10 mouse cellular contexts compared by ENCODE assay signal in genomic region chr17:25830200-25830753, GRCm38 (mm10). TPM values are rescaled to one million over a fixed set of nuclear protein-coding genes. Genes with fewer than 3 reads are reported as not detected.
DNase-seq lines count a peak whose midpoint lies in the region; ATAC-seq lines count a peak whose summit lies in the region.
"Had no signal": no experiment of that assay in that cellular context is flagged by ENCODE, and none has a peak within 500 bp of the region (broad histone marks: within the 10 kb centered on the region; RNA-seq: fewer than 3 reads in every experiment).

No protein-coding gene starts in this region.

- peak overlapping the region; percentile 66 for H3K4me2 ChIP-seq in limb, embryonic 15.5 days
- H3K4me2 ChIP-seq in stomach, embryonic 16.5 days (ENCODE audit: low read depth, low read length) = peak overlapping the region; percentile 91

- peak overlapping the region; percentile 73 for H3K4me3 ChIP-seq in erythroblast, embryonic 14.5 days (replicated peaks)
- peak overlapping the region; percentile 44 for H3K4me3 ChIP-seq in megakaryocyte, embryonic 14.5 days (replicated peaks)
- peak overlapping the region; percentile 62 for H3K4me3 ChIP-seq in limb, embryonic 15.5 days
- H3K4me3 ChIP-seq in stomach, embryonic 16.5 days (replicated peaks; ENCODE audit: low read length) = peak overlapping the region; percentile 74; the same call in 1 of the 2 replicates

- 76% methylated on average over 4 of the region's 4 CpGs for WGBS in limb, embryonic 15.5 days
- WGBS in stomach, embryonic 16.5 days = 79% methylated on average over 4 of the region's 4 CpGs

- no peak for ATAC-seq in erythroblast, adult 5-6 weeks (replicated peaks; ENCODE audit: low FRiP score, poor library complexity, severe bottlenecking)
- ATAC-seq in megakaryocyte, adult 5-6 weeks (ENCODE audit: poor library complexity, severe bottlenecking) = no peak
- ATAC-seq in limb, embryonic 15.5 days (ENCODE audit: insufficient number of reproducible peaks, low FRiP score, low TSS enrichment, low read depth) = no peak
- ATAC-seq in stomach, embryonic 16.5 days (ENCODE audit: insufficient read depth, low FRiP score) = no peak

- no peak for DNase-seq in cerebellum, postnatal 4 days (ENCODE audit: low spot score in 2 of 2)
- no peak for DNase-seq in ovary, adult 18-20 months (ENCODE audit: low spot score)
- DNase-seq: left cerebral cortex, postnatal 4 days; right cerebral cortex, postnatal 4 days had no signal

- peak overlapping the region; percentile 3; the same call in 1 of the 2 replicates for H3K27ac ChIP-seq in limb, embryonic 15.5 days
- peak overlapping the region; percentile 93 for H3K27ac ChIP-seq in stomach, embryonic 16.5 days (ENCODE audit: low read length)

- no peak overlapping the region for H3K9ac ChIP-seq in limb, embryonic 15.5 days
- H3K9ac ChIP-seq in stomach, embryonic 16.5 days (ENCODE audit: low read length) = peak overlapping the region; percentile 87

- H3K4me1 ChIP-seq in erythroblast, embryonic 14.5 days (ENCODE audit: control insufficient read depth) = peaks cover 93% of the 10 kb centered on the region
- peaks cover 88% of the 10 kb centered on the region for H3K4me1 ChIP-seq in megakaryocyte, embryonic 14.5 days
- peaks cover 64% of the 10 kb centered on the region for H3K4me1 ChIP-seq in limb, embryonic 15.5 days
- peaks cover 45% of the 10 kb centered on the region for H3K4me1 ChIP-seq in stomach, embryonic 16.5 days (ENCODE audit: control insufficient read depth, insufficient read depth, low read length)

- H3K36me3 ChIP-seq in erythroblast, embryonic 14.5 days (ENCODE audit: control insufficient read depth) = peaks cover 70% of the 10 kb centered on the region
- peaks cover 72% of the 10 kb centered on the region for H3K36me3 ChIP-seq in megakaryocyte, embryonic 14.5 days (replicated peaks; ENCODE audit: low read length)
- peaks cover 48% of the 10 kb centered on the region for H3K36me3 ChIP-seq in limb, embryonic 15.5 days
- H3K36me3 ChIP-seq in stomach, embryonic 16.5 days (ENCODE audit: control insufficient read depth, insufficient read depth, low read length) = peaks cover 30% of the 10 kb centered on the region

- H3K9me3 ChIP-seq in erythroblast, embryonic 14.5 days (ENCODE audit: control insufficient read depth, low read length) = no peaks in the 10 kb centered on the region
- no peaks in the 10 kb centered on the region for H3K9me3 ChIP-seq in megakaryocyte, embryonic 14.5 days
- no peaks in the 10 kb centered on the region for H3K9me3 ChIP-seq in limb, embryonic 15.5 days
- no peaks in the 10 kb centered on the region for H3K9me3 ChIP-seq in stomach, embryonic 16.5 days (replicated peaks; ENCODE audit: control insufficient read depth, low read length)

- H3K27me3 ChIP-seq in erythroblast, embryonic 14.5 days (ENCODE audit: control insufficient read depth) = no peaks in the 10 kb centered on the region
- H3K27me3 ChIP-seq in megakaryocyte, embryonic 14.5 days (replicated peaks) = no peaks in the 10 kb centered on the region
- no peaks in the 10 kb centered on the region for H3K27me3 ChIP-seq in limb, embryonic 15.5 days
- no peaks in the 10 kb centered on the region for H3K27me3 ChIP-seq in stomach, embryonic 16.5 days (ENCODE audit: control insufficient read depth, insufficient read depth, low read length)

RNA-seq across cellular contexts. Expression of gene Jmjd8, which starts 1.6 kb away (rescaled TPM):
- polyA plus RNA-seq in erythroblast, embryonic 14.5 days (2012) = 0.31 and 0.65 TPM in 2 replicates
- 0.84 and 2.1 TPM in 2 replicates for total RNA-seq in erythroblast, adult 5-6 weeks (2015; ENCODE audit: low replicate concordance)
- total RNA-seq in erythroblast, adult 5-6 weeks (2017; ENCODE audit: low replicate concordance) = 3.9 and 6.7 TPM in 2 replicates
- 2.4 and 7.8 TPM in 2 replicates for polyA plus RNA-seq in megakaryocyte, embryonic 14.5 days (2012; ENCODE audit: insufficient read depth, low replicate concordance)
- total RNA-seq in megakaryocyte, adult 5-6 weeks (2015) = 6.0 and 7.7 TPM in 2 replicates
- total RNA-seq in megakaryocyte, adult 5-6 weeks (2017) = 10.6 and 14.4 TPM in 2 replicates
- 47.2 and 48.9 TPM in 2 replicates for polyA plus RNA-seq in limb, embryonic 15.5 days (2015; fragmentation: Nextera tagmentation; extraction: Ambion mirVana)
- 56.7 and 58.1 TPM in 2 replicates for polyA plus RNA-seq in stomach, embryonic 16.5 days (2015; fragmentation: Nextera tagmentation; extraction: Ambion mirVana)

RNA-seq across cellular contexts. Expression of gene Stub1, which starts 2.9 kb away (rescaled TPM):
- 10.1 and 10.6 TPM in 2 replicates for polyA plus RNA-seq in erythroblast, embryonic 14.5 days (2012)
- 15.0 and 28.0 TPM in 2 replicates for total RNA-seq in erythroblast, adult 5-6 weeks (2015; ENCODE audit: low replicate concordance)
- 18.8 and 27.9 TPM in 2 replicates for total RNA-seq in erythroblast, adult 5-6 weeks (2017; ENCODE audit: low replicate concordance)
- polyA plus RNA-seq in megakaryocyte, embryonic 14.5 days (2012; ENCODE audit: insufficient read depth, low replicate concordance) = 34.5 and 115 TPM in 2 replicates
- total RNA-seq in megakaryocyte, adult 5-6 weeks (2015) = 48.4 and 54.7 TPM in 2 replicates
- 62.6 and 67.6 TPM in 2 replicates for total RNA-seq in megakaryocyte, adult 5-6 weeks (2017)
- polyA plus RNA-seq in limb, embryonic 15.5 days (2015; fragmentation: Nextera tagmentation; extraction: Ambion mirVana) = 346 and 387 TPM in 2 replicates
- 312 and 314 TPM in 2 replicates for polyA plus RNA-seq in stomach, embryonic 16.5 days (2015; fragmentation: Nextera tagmentation; extraction: Ambion mirVana)

RNA-seq across cellular contexts. Expression of gene Rhbdl1, which starts 6.8 kb away (rescaled TPM):
- polyA plus RNA-seq in erythroblast, embryonic 14.5 days (2012) = 0.22 and 0.54 TPM in 2 replicates
- not detected in 2 replicates for total RNA-seq in erythroblast, adult 5-6 weeks (2015; ENCODE audit: low replicate concordance)
- total RNA-seq in erythroblast, adult 5-6 weeks (2017; ENCODE audit: low replicate concordance) = 4.7 TPM in 1 of 2 replicates, not detected in the other
- 2.9 and 3.8 TPM in 2 replicates for polyA plus RNA-seq in megakaryocyte, embryonic 14.5 days (2012; ENCODE audit: insufficient read depth, low replicate concordance)
- 0.98 and 1.4 TPM in 2 replicates for total RNA-seq in megakaryocyte, adult 5-6 weeks (2015)
- total RNA-seq in megakaryocyte, adult 5-6 weeks (2017) = 0.55 and 0.69 TPM in 2 replicates
- polyA plus RNA-seq in limb, embryonic 15.5 days (2015; fragmentation: Nextera tagmentation; extraction: Ambion mirVana) = 1.8 and 2.6 TPM in 2 replicates
- 2.5 and 2.8 TPM in 2 replicates for polyA plus RNA-seq in stomach, embryonic 16.5 days (2015; fragmentation: Nextera tagmentation; extraction: Ambion mirVana)

RNA-seq across cellular contexts. Expression of gene Wdr24, which starts 6.8 kb away (rescaled TPM):
- 0.32 and 0.68 TPM in 2 replicates for polyA plus RNA-seq in erythroblast, embryonic 14.5 days (2012)
- 0.38 and 0.42 TPM in 2 replicates for total RNA-seq in erythroblast, adult 5-6 weeks (2015; ENCODE audit: low replicate concordance)
- 4.9 and 6.0 TPM in 2 replicates for total RNA-seq in erythroblast, adult 5-6 weeks (2017; ENCODE audit: low replicate concordance)
- polyA plus RNA-seq in megakaryocyte, embryonic 14.5 days (2012; ENCODE audit: insufficient read depth, low replicate concordance) = 6.4 and 8.2 TPM in 2 replicates
- 4.6 and 6.9 TPM in 2 replicates for total RNA-seq in megakaryocyte, adult 5-6 weeks (2015)
- 12.3 and 15.1 TPM in 2 replicates for total RNA-seq in megakaryocyte, adult 5-6 weeks (2017)
- 24.6 and 26.5 TPM in 2 replicates for polyA plus RNA-seq in limb, embryonic 15.5 days (2015; fragmentation: Nextera tagmentation; extraction: Ambion mirVana)
- 24.7 and 28.6 TPM in 2 replicates for polyA plus RNA-seq in stomach, embryonic 16.5 days (2015; fragmentation: Nextera tagmentation; extraction: Ambion mirVana)

RNA-seq across cellular contexts. Expression of gene Gm20683, which starts 11.3 kb away (rescaled TPM):
- polyA plus RNA-seq in erythroblast, embryonic 14.5 days (2012) = 0.68 and 1.1 TPM in 2 replicates
- 0.84 TPM in 1 of 2 replicates, not detected in the other for total RNA-seq in erythroblast, adult 5-6 weeks (2015; ENCODE audit: low replicate concordance)
- total RNA-seq in erythroblast, adult 5-6 weeks (2017; ENCODE audit: low replicate concordance) = 2.6 TPM in 1 of 2 replicates, not detected in the other
- polyA plus RNA-seq in megakaryocyte, embryonic 14.5 days (2012; ENCODE audit: insufficient read depth, low replicate concordance) = 3.0 and 5.2 TPM in 2 replicates
- total RNA-seq in megakaryocyte, adult 5-6 weeks (2015) = 0.07 TPM in 1 of 2 replicates, not detected in the other
- total RNA-seq in megakaryocyte, adult 5-6 weeks (2017) = 0.33 TPM in 1 of 2 replicates, not detected in the other
- polyA plus RNA-seq in limb, embryonic 15.5 days (2015; fragmentation: Nextera tagmentation; extraction: Ambion mirVana) = 1.8 and 2.6 TPM in 2 replicates
- polyA plus RNA-seq in stomach, embryonic 16.5 days (2015; fragmentation: Nextera tagmentation; extraction: Ambion mirVana) = 2.7 and 3.4 TPM in 2 replicates
